Mouse (Mus musculus): Measurements from ENCODE around the gene Gars. TPM values are rescaled to one million over a fixed set of nuclear protein-coding genes. Genes with fewer than 3 reads are reported as not detected.

Gars gene
- 100 to 1,000 TPM in 1 of 2 experiments, 10 to 100 TPM in 1; 82.0 to 120 TPM for polyA plus RNA-seq (2017; shearing (Covaris generic))

GRCm38 (mm10) chr6:55037799-55038670 lies at the start of gene Gars:
Gars (plus strand) TSS chr6:55038007.

DNA sequence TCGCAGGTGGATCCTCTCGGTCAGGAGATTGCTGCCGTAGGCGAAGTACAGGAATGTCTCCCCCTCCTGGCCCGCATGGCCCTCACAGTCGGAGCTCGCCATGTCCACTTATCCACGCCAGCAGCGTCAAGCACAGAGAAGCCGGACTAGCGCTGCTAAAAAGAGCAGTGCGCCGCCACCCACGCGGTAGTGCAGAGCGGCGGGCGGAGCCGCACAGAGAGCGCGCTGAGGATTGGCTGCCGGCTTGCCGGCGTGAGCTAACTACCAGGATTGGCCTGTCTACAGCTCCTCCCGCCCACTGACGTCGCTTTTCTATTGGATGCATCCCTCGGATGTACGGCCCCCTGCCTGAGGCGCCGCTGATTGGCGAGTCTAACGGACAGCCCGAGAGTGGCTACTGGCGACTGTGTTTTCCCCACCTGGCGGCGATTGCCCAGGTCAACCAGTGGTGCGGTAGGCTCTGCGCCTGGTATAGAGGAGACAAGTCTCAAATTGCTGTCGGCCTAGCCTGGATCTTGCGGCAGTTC lies 45.0 kb upstream of the Gars start, which contains the start of gene Ggct:
Gene Ggct, minus strand, starts transcription at position 217 of the 527 bp plus-strand sequence.

Other genes starting within 250 kb of the Gars start
- gene Znrf2, start 221.1 kb upstream of the Gars start, polyA plus RNA-seq (2017; shearing (Covaris generic)) = 100 to 1,000 TPM; 147 to 165 TPM
- gene Nod1, start 65.4 kb upstream of the Gars start, polyA plus RNA-seq (2017; shearing (Covaris generic)) = 10 to 100 TPM; 42.5 to 43.4 TPM
- 10 to 100 TPM; 35.4 to 46.4 TPM for gene Ggct, start 45.1 kb upstream of the Gars start, polyA plus RNA-seq (2017; shearing (Covaris generic))
- 1 to 10 TPM in 1 of 2 experiments, under 1 TPM in 1; 0.18 to 3.0 TPM for gene Crhr2, start 95.0 kb downstream of the Gars start, polyA plus RNA-seq (2017; shearing (Covaris generic))
- not detected for gene Inmt, start 137.0 kb downstream of the Gars start, polyA plus RNA-seq (2017; shearing (Covaris generic))
- gene Mindy4, start 165.4 kb downstream of the Gars start, polyA plus RNA-seq (2017; shearing (Covaris generic)) = under 1 TPM; 0.10 to 0.37 TPM

Measured in inflammation-experienced regulatory T-cells (primary cell).